Mouse (Mus musculus) cerebellum, adult 8-10 months (tissue): Measurements from ENCODE around the gene Srgap1.

Source experiments
- DNase-seq: peaks from one replicate; pipeline ENCODE4 v3.0.0; 2022

Srgap1 gene

GRCm38 (mm10) chr10:121961121-121961893 lies 85.8 kb downstream of the Srgap1 start:
- no peak for DNase-seq

GRCm38 (mm10) chr10:121958741-121959140 lies 88.4 kb downstream of the Srgap1 start:
- DNase-seq: no peak

- no peak for DNase-seq
These were observed 90.6 kb downstream of the Srgap1 start for GRCm38 (mm10) chr10:121956505-121956904.

GRCm38 (mm10) chr10:121955730-121956129 lies 91.4 kb downstream of the Srgap1 start:
- DNase-seq: no peak

GRCm38 (mm10) chr10:121954877-121955276 lies 92.2 kb downstream of the Srgap1 start:
- no peak for DNase-seq

- DNase-seq: no peak
These were observed 94.1 kb downstream of the Srgap1 start for GRCm38 (mm10) chr10:121953041-121953440.

- DNase-seq: peak; percentile 12
These were observed 100.9 kb downstream of the Srgap1 start for GRCm38 (mm10) chr10:121946173-121946572.

- DNase-seq: no peak
These were observed 115.2 kb downstream of the Srgap1 start for GRCm38 (mm10) chr10:121931909-121932308.

- DNase-seq: no peak
These were observed 121.0 kb downstream of the Srgap1 start for GRCm38 (mm10) chr10:121926094-121926493.

GRCm38 (mm10) chr10:121919016-121919415 lies 128.1 kb downstream of the Srgap1 start:
- DNase-seq: no peak

- DNase-seq: no peak
These were observed 128.5 kb downstream of the Srgap1 start for GRCm38 (mm10) chr10:121918579-121918978.

- DNase-seq: no peak
These were observed 131.6 kb downstream of the Srgap1 start for GRCm38 (mm10) chr10:121915530-121915929.

- no peak for DNase-seq
These were observed 143.0 kb downstream of the Srgap1 start for GRCm38 (mm10) chr10:121904137-121904536.

- no peak for DNase-seq
These were observed 144.5 kb downstream of the Srgap1 start for GRCm38 (mm10) chr10:121902651-121903050.

GRCm38 (mm10) chr10:121900772-121901171 lies 146.3 kb downstream of the Srgap1 start:
- no peak for DNase-seq

- no peak for DNase-seq
These were observed 147.4 kb downstream of the Srgap1 start for GRCm38 (mm10) chr10:121899706-121900105.

- DNase-seq: no peak
These were observed 149.2 kb downstream of the Srgap1 start for GRCm38 (mm10) chr10:121897835-121898370.

- DNase-seq: no peak
These were observed 155.6 kb downstream of the Srgap1 start for GRCm38 (mm10) chr10:121891390-121892067.

GRCm38 (mm10) chr10:121890061-121890460 lies 157.1 kb downstream of the Srgap1 start:
- no peak for DNase-seq

- no peak for DNase-seq
These were observed 160.3 kb downstream of the Srgap1 start for GRCm38 (mm10) chr10:121886805-121887204.

GRCm38 (mm10) chr10:121885512-121886218 lies 161.4 kb downstream of the Srgap1 start:
- DNase-seq: no peak

GRCm38 (mm10) chr10:121882461-121882860 lies 164.7 kb downstream of the Srgap1 start:
- DNase-seq: no peak

GRCm38 (mm10) chr10:121878855-121879254 lies 168.3 kb downstream of the Srgap1 start:
- DNase-seq: no peak
